Mouse (Mus musculus) CD4-positive, CD25-positive, alpha-beta regulatory T cell, adult 2 months (primary cell): ENCODE data around the gene Cmah.
"Not testable (repeated sequence)": the region's sequence is repeated elsewhere in the genome, so short reads cannot be mapped to it uniquely, and the experiment has no call there.

Experiments
- DNase-seq: peaks from one replicate; pipeline ENCODE4 v3.0.0-alpha.2; 2012; ENCODE audit warnings: low read depth, low spot score

Gene Cmah

DNA sequence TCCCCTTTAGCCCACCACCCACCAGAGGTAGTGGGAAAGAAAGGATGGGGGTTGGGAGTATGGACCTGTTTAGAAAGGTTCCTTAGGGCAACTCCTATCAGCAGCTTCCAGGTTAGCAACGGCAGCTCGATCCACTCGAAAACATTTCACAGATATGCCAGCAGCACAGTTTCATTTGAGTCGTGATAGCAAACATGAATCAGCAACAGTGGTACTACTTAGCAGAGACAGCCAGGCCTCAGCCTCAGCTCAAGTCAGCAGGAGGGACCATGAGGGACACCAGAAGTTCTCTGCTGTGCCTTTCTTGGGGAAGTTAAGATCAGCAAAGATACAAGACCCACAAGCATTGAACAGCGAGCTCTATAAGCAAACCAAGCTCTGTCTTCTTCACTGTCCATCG, 13.3 kb downstream of the Cmah start:
- DNase-seq = no peak

DNA sequence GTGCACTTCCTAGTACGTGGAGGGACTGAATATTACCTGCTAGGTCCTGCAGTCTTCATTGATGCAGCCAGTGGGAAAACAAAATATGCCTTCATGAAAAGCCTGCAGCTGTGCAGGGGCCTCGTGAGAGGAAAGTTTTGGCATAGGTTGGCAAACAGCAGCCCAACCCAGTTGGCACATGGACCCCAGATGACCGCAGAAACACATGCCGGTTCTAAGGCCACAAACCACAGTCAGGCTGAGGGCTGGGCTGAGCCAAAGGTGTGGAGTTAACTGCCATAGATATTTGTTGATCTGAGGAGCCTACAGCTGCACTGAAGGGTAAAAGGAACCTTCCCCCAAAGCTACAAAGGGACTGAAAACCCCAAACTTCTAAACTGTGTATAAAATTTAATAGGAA, 14.9 kb downstream of the Cmah start:
- DNase-seq = no peak

DNA sequence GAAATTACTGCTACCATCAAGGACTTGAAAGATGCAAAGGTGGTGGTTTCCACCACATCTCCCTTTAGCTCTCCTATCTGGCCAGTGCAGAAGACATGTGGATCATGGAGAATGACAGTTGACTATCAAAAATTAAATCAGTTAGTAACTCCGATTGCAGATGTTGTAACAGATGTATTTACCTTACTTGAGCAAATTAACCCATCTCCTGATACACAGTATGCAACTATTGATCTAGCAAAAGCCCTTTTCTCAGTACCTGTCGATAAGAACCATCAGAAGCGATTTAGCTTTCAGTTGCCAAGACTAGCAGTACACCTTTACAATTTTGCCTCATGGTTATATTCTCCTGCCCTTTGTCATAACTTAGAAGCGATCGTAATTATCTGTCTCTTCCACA, 25.8 kb downstream of the Cmah start:
- DNase-seq = no peak

GRCm38 (mm10) chr13:24354751-24355150, 27.5 kb downstream of the Cmah start:
- DNase-seq = no peak

DNA sequence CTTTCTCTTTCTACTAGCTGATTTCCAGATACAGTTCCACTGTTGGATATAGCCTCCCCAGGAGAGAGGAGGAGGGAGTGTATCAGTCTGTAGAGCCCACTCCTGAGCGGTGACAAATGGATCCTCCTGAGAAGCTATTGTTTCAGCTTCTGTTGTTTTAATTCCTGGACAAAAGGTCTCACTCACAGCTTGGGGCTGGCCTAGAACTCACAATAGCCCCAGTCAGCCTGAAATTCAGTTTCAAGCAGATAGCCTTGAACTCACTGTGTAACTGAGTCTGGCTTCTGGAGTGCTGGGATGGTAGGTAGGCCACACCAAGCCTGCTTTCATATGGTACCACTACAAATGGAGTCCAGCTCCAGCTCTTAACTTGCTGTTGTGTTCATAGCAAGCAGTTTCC, 32.0 kb downstream of the Cmah start:
- DNase-seq = no peak

DNA sequence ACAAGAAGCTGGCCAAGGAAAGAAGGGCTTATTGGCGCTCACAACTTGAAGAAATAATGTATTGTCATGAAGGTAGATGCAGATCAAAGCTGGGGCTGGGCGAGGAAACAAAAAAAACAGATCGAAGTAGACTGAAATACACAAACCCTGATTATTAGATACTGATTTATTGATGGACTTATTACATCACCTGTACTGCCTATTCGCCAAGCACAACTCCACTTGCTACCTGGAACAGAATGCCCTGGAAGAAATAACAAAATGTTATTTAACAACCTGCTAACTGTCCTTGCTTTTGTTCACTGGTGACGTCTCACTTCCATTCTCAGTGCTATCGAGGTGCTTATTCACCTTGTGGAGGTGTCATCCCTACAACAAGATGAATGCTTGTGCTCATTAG, 38.0 kb downstream of the Cmah start:
- no peak for DNase-seq

DNA sequence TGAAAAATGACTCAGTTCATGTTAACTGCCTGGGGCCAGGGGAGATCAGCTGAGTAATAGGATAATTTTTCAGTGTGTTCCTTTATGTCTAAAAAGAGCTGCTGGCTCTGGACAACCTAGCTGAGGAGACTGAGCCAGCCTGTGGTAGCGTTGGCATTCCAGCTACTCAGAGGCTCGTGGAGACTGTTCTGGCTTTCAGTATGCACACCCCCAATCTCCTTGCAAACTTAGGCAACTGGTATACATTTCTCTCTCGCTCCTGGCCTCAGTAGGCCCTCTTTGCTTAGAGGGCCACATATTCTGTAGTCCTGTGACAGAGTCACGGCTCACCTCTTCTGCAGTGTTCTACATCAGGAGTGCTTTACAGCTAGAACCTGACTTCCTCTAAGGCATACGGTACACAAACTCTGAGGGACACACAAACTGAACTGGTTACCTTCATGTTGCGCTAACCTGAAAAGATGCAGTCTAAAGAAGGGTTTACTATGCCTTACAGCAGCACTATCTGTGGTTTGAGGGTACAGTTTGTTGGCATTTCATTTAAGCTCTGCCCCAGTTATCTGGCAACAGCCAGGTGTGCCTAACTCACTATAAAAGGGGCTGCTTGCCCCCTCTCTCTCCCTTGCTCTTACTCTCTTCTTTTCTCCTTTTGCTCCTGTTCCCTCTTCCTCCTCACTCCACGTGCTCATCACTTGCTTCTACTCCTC, 45.8 kb downstream of the Cmah start:
- peak; percentile 2 for DNase-seq

DNA sequence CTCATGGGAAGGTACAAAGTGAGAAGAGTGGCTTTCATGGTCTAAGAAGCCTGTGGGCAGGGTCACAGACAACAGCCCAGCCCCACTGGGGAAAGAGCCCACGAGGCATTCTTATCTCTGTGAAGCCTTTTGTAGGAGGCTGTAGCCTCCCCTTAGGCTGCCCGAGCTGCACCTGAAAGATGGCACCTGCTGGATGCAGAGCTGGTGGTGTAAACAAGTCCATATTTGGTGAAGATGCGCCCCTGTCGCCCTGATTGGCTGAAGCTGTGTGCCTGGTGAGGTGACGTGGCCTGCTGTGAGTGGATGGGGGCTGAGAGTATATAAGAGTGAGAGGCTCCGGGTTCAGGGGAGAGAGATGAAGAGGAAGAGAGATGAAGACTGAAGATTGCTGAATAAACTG, 47.4 kb downstream of the Cmah start:
- peak; percentile 47 for DNase-seq

GRCm38 (mm10) chr13:24375320-24376203, 48.4 kb downstream of the Cmah start:
- peak; percentile 46 for DNase-seq

GRCm38 (mm10) chr13:24380713-24381112, 53.5 kb downstream of the Cmah start:
- DNase-seq = no peak

- DNase-seq = no peak
Observed at GRCm38 (mm10) chr13:24383885-24384284, 56.7 kb downstream of the Cmah start.

GRCm38 (mm10) chr13:24391892-24392291, 64.7 kb downstream of the Cmah start:
- DNase-seq = no peak

DNA sequence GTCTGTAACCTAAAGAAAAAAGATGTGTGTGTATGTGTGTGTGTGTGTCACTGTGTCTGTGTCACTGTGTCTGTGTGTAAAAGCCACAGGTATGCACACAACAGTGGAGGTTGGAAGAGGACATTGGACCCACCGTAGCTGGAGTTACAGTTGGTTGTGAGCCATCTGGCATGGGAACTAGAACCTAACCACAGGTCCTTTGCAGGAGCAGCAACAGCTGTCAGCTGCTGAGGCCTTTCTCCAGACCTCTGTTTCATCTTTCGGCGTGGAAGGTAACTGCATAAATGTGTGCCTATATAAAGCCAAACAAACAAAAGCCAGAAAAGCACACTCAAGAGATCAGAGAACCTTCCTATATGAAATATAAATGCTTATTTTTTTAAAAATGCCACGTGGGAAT, 65.5 kb downstream of the Cmah start:
- no peak for DNase-seq

- DNase-seq = peak; percentile 32
Observed at GRCm38 (mm10) chr13:24393055-24393454, 65.9 kb downstream of the Cmah start.

DNA sequence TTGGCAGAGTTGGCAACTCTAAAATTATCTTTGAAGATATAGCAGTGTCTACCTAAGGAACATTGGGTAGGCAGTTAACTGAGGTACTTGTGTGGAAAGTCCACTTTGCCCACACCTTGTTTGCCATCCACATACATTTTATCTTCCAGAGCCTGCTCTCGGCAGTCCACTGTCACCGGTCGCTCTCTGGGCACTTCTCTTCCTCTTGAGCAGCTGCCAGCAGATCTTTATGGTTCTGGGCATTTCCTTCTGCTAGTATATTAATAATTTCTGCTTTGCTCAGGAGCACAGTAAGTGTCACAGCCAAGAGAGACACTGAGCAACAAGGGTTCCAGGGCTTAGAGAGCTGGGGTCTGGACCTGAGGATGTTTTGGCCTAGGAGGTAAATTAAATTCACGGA, 68.6 kb downstream of the Cmah start:
- no peak for DNase-seq

DNA sequence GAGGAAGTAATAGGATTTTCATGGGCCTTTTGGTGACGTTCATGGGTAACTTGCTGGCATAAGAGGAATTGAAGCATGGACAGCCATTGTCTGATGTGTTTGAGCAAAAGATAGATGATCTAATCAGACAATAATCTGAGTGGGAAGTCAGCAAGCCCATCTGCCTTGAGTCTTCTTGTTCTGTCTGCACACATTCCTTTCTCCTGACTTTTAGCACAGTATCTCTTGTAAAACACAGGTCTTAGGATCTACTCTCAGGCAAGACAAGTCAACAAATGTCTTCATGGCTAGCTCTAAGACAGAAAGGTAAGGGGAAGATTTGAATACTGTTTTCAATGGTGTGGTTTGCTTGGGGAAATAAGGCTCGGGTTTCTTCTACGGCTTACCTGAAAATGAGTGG, 70.0 kb downstream of the Cmah start:
- DNase-seq = no peak

DNA sequence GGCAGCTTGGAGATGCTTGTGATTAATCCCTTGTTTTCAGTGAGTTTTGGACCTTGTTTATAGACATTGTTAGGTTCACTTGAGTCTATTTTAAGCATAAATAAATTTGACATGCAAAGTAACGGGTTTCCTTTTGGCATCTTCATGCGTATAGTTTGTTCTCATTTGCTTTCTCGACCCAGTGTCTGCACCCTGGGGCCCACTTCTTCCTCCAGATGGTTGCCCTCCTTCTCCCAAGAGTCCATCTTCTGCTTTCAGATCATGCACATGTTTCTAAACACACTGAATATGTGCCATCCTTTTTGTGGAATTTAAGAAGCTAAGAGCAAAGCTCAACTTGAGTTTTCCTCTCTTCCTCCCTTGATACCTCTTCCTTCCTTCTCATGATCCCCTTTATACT, 71.3 kb downstream of the Cmah start:
- DNase-seq = no peak

DNA sequence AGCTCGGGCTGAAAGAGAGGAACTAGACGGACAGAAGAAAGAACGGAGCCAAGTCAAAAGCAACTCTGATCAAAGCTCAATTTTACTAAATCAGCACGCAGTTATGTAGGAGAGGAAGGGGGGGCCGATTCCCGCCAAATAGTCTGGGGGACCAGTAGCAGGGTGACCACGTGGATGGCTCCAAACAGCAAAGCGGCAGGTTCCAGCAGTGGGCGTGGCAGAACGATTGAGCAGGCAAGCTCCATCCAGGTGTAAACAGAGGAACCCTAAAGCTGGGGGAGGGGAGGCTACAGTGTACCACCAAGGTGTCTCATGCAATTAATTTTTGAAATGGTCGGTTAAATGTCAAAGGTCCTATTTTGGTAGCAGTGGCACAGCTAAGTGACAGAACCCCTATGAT, 74.6 kb downstream of the Cmah start:
- not testable (repeated sequence) for DNase-seq

DNA sequence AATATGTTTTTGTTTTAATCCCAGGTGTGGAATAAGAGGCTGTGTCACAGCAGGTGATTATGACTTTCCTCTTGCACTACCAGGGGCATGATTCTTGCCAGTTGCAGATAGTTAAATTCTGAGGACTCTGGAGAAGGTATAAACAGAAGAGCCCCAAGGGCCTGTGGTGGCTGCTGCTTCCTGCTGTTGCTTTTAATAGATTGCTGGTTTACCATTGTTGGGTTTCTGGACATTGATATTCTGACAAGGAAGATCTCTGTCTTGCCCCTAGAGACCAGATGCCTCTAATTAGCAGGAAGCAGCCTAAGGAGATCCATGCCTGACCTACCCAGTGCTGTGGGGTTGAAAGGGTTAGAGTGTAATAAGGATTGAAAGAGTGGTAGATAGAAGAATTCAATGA, 75.8 kb downstream of the Cmah start:
- no peak for DNase-seq

DNA sequence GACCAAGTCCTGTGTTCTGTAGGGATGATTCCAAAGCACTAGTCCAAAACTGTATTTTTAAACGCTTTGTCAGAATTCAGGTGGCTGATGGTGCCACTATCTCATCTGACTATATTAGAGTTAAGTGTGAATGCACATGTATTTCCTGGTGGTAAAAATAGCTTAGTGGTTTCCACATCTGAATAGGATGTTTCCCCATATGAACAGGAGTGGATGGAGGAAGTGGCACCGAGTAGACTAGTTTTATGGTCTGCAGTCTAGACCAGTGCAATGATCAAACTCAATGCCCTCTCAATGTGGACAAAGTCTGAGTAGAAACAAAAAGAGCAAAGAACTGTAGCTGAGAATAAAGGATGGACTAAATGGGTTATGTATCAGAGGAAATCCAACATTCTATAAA, 79.6 kb downstream of the Cmah start:
- no peak for DNase-seq

- DNase-seq = peak; percentile 44
Observed at GRCm38 (mm10) chr13:24414635-24415206, 87.5 kb downstream of the Cmah start.

- peak; percentile 85 for DNase-seq
Observed at GRCm38 (mm10) chr13:24415506-24416206, 88.5 kb downstream of the Cmah start.
